Mouse (Mus musculus): ENCODE measurements around the gene Akap2.

The Akap2 gene

DNA sequence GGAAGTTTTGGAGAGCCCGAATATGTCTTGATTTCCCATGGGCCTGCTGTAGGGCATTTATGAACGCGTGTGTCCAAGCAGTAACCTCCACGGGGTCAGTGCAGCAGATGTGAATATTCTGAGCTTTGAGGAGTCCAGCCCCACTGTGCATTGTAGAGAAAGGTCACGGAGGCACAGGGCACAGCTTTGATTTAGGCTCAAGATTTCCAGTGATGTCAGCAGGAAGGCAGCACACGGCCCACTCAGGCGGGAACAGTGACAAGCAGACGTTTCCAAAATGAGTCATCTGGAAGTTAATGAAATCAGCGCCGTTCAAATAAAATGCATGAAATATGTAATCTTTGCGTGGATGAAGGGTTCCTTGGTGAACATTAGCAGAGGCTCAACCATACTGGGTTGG is 40.5 kb downstream of the Akap2 start:
- DNase-seq (ENCODE audit: low spot score) = no peak

DNA sequence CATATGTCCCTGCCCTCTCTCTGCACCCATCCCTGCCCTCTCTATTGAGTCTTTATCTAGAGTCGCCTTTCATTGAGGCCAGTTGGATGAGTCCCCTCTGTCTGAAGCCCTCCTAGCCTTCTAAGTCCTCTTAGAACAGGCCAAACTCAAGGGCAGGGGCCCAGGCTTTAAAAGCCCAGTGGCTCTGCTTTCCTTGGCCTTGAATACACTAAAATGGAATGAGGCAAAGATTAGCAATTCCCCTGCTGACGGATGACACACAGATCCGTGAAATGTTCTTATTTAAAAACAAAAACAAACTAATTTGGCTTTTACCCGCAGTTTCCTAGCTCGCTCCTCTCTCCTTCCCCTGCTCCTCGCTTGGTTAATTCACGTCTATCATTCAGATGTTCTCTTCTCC is 45.0 kb downstream of the Akap2 start:
- no peak for DNase-seq (ENCODE audit: low spot score)

DNA sequence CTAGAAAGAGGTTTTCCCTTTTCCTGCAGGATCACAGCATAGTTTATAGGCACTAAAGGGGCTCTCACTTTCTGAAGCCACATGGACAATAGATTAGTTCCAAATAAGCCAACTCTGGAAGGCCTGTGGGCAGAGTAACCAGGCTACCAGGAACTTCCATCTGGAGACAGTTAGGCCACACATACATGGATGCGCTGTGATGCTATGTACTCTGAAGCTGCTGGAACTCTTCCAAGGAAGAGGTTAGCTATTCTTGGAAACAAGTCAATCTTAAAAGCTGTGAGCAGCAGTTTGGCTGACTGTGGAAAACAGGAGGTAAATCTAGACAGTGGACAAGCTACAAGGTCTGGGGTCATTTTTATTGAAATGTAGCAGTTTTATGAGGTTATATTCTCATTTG is 46.9 kb downstream of the Akap2 start:
- DNase-seq (ENCODE audit: low spot score) = no peak

DNA sequence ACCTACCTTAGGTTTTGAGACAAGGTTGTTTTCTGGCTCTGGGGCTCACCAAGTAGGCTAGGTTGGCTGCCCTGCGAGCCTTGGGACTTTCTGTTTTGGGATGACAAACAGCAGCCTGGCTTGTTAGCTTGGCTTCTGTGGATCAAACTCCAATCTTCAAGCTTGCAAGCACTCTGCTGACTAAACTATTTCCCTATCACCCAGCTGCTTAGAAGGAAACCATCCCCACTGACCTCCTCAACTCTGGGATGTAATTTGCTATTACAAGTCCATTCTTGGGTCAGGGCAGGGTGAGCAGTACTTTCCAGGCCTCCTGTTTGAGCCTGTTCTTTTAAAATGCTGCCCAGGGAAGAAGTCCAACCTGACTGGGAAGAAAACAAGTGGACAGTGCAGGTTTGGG is 47.5 kb downstream of the Akap2 start:
- DNase-seq (ENCODE audit: low spot score) = no peak

DNA sequence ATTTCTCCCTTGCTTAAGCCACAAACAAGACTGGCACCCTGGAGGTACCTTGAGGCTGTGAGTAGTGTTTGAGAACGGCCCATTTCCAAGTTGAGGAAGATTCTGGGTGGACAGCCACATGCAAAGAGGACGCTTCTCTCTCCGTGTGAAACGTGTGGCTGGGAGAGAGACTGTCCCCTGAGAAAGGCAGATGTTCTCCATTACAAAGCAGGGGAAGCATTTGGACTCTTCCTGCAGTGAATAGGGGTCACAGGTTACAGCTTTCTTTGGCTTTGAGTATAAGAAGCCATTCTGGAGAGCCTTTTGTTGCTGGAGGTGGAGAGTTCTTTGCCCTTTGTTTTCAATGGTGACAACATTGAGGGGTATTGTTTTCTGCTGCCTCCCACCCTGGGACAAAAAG is 48.3 kb downstream of the Akap2 start:
- DNase-seq (ENCODE audit: low spot score) = no peak

DNA sequence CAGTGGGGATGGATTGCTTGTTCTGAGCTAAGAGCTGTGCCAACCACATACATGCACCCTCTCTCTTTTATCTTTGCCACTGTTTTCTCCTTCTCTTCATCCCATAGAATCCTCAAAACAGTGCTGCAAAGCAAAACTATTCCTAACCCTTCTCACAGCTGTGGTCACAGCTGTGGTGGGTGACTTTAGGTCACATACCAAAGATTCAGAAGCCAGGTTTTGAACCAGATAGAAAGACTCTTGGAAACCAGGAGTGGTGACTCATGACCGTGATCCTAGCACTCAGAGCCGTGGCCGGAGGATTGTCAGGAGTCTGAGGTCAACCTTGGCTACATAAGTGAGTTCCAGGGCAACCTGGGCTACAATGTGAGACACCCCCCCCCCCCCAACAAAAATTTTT is 51.5 kb downstream of the Akap2 start:
- DNase-seq (ENCODE audit: low spot score) = no peak

DNA sequence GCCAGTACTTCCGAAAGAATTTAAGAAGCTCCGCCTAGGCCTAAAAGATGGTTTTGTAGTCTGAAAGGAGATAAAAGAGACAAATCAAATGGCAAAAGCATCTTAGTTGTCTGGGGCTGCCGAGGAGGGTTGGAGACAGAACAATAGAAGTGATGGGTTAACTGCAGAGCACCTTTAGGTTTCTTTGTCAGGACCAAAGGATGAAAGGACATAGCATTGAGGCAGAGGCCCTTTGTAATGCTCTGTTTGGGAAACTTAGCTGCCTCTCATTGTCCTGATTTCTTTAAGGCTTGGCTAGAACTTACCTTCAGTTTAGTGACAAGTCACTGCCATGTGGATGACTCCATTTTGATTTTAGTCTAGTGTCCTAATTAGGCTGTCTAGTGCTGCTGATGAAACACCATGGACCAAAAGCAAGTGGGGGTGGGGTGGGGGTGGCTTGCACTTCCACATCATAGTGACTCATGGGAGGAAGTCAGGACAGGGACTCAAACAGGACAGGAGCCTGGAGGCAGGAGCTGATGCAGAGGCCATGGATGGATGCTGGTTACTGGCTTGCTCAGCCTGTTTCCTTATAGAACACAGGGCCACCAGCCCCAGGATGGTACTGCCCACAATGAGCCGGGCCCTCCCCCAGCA is 52.8 kb downstream of the Akap2 start:
- DNase-seq (ENCODE audit: low spot score) = no peak

DNA sequence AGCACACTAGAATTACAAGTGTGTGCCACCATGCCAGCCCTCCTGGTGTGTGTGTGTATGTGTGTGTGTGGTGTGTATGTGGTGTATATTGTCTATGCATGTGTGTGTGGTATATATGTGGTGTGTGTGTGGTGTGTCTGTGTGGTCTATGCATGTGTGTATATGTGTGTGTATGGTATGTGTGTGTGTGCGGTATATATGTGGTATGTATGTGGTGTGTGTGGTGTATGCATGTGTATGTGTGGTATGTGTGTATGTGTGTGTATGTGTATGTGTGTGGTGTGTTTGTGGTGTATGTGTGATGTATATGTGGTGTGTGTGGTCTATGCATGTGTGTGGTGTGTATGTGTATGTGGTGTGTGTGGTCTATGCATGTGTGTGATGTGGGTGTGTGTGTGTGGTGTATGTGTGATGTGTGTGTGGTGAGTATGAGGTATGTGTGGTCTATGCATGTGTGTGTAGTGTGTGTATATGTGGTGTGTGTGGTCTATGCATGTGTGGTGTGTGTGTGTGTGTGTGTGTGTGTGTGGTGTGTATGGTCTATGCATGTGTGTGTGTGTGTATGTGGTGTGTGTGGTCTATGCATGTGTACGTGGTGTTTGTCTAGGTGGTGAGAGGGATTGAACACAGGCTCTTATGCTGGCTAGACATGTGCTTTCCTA is 54.2 kb downstream of the Akap2 start:
- no peak for DNase-seq (ENCODE audit: low spot score)

DNA sequence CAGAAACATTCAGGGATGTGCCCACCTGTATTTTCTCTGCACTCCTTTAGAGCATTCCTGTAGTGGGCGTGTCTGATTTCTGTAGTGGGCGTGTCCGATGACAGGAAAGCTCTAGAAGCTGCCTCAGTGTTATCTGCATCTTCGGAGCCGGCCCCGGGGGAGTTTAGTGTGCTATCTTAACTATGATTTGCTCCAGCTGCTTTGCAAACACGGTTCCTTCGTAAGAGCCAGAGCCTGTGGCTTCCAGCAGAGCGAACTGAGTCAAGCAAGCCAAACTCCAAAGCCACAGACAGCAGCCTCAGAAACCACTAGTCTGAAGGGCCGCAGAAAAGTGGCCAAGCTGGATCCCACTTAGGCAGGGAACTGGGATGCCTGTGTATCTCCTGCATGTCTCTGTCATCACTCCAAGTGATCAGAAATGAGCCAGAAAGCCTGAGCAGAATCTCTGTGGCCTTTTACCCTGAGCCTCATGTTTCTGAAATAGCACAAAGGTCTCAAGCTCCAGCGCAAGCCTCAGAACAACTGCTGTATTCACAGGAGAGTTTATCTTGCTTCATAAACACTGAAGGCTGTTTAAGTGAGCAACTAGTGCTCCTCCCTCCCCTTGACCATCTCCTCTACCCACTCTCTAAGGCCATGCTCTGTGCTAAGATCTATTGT is 55.5 kb downstream of the Akap2 start:
- no peak for DNase-seq (ENCODE audit: low spot score)

DNA sequence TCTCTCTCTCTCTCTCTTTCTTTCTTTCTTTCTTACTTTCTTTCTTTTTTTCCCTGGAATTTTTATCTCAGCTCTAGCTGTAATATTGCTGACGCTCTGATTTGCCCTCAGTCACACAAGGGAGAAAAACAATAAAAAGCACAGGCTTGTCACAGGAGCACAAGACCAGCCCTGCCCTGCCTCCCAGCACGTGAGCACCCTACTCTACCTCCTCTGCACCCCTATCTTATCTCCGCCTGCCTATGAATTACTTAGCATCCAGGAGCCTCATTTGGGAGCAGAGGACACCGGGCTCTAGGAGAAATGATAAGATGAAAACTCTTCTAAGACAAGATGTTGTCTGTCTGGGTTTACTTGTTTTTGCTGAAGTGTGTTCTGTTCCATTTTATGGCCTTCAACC is 57.1 kb downstream of the Akap2 start:
- DNase-seq (ENCODE audit: low spot score) = no peak

DNA sequence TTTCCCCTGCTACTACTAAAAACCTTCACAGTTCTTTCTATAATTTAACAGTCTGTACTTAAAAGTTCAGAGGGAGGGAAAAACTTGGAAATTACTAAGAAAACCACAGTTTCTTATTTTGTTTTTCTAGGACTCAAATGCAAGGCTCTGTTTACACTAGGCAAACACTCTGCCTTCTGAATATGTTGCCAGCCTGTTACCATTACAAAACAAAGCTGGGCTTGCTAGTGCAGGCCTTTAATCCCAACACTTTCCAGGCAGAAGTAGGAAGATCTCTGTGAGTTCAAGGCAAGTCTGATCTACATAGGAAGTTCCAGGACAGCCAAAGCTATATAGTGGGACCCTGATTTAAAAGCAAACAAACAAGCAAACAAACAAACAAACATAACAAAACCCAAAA is 58.1 kb downstream of the Akap2 start:
- no peak for DNase-seq (ENCODE audit: low spot score)

DNA sequence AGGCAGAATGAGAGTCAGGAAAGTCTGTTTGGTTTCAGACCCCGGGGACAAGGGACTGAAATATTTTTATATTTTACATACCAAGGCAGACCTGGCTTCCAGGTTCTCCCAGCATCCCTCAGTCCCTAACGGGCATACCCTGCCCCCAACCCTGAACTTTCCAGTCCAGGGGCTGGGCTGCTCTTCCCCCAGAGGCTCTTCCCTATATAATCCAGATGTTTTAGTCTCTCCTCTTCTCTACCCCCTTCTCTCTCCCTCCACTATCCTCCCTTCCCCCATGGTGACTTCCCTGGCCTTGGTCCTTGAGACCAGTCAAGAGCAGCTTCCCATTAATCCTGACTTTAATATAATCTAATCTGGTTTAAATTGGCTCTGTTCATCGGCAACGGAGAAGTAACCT is 62.9 kb downstream of the Akap2 start:
- DNase-seq (ENCODE audit: low spot score) = no peak

DNA sequence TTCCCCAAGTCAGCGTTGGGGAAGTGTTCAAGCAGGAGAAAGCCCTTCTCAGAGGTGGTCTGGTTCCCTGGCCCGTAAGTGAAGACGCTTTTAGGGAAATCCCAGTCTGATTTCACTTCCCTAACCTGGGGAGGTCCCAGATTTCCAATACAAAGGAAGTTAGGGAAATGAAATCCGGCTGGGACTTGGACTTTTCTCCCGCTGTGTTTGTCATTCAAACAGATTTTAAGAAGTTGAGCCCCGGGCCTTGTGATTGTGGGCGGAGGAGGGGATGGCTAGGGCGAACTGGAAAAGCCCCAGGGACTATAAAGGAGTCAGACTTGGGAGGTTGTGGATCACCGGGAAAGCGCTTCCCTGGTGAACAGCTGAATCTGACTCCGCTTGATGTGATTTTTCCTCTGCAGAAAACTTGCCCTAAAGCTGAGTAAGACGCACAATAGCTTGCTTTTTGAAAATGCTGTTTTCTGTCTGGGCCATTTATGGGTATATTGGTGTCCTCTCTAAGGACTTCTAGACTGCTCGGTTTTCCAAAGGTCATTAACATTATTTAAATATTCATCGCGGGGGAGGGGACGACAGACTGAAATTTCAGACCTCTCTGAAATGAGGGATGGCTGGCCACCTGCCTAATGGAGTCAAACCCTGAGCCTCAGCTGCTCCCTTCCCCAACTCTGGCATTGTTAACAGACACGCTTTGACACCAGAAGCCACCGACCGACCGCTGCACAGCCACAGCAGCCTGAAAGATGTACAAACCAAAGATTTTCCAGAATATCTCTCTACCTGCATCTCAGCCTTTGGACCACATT is 63.6 kb downstream of the Akap2 start:
- no peak for DNase-seq (ENCODE audit: low spot score)

DNA sequence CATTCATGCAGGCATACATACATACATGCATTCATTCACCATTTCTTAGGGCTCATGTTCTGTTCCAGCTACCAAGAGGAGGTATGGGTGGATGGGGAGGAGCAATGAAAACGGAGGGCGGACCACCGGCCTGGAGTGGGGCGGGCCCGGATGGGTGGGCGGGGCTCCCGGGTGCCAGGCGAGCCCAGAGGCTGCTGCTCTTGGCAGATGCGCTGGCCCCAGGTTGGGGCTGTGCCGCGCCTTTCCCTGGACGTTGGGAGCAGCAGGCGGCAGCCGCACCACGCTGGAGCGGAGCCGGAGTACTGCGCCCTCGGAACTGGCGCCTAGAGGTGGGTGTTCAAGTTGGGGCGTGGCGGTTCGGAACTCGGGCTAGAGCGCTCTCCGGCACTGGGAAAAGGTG is 64.5 kb downstream of the Akap2 start:
- no peak for DNase-seq (ENCODE audit: low spot score)

DNA sequence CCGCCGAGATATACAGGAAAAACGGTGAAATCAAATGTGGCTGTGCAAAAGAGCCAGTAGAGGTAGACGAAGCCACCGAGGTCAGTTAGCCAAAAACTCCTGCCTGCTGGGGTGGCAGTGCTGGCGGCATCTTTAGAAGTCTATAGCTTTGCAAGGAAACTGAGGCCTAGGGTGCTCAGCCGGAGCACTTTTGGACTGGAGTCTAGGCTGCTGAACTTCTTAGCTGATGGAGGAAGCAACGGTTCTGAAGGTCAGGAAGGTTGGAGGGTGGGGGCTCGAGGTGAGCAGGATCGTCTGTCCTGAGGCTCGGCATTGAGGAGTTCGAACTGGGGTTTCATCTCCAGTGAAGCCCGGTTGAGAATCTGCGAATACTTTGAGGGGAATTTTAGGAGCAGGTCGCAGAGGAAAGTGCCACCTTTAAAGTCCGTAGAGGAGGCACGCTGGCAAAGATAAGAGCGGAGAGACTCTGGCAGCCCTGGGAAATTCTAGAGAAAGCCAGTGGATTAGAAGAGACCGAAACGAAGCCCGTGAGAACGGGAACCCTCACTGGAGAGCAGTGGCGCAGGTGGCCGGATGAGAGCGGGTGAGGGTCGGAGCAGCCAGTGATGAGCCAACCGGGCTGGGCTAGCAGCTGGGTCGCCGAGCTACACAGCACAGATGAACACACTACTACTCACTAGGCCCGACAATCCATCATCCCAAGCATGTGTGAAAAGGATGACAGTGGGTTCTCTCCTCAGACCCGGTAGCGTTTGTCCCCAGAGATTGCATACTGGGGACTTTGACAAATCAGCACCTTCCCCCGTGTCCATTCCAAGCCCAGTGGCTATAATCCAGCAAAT is 65.3 kb downstream of the Akap2 start:
- DNase-seq (ENCODE audit: low spot score) = no peak

DNA sequence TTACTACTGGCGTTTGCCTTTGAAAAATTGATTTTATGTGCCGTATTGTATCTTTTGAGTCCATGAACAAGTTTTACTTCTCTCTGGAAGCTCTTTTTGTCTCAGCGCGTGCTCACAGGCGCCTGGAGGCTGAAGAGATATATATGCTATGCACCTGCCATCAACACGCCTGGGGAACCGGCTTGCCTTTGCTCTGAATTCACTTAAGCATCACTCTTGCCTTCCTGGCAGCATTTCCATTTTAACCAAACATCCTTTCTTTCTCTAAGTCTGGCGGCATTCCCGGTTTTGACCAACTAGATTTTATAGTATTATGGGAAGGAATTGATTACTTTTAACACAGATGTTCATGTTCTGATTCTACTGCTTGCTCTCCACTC is 65.9 kb downstream of the Akap2 start:
- DNase-seq (ENCODE audit: low spot score) = no peak

DNA sequence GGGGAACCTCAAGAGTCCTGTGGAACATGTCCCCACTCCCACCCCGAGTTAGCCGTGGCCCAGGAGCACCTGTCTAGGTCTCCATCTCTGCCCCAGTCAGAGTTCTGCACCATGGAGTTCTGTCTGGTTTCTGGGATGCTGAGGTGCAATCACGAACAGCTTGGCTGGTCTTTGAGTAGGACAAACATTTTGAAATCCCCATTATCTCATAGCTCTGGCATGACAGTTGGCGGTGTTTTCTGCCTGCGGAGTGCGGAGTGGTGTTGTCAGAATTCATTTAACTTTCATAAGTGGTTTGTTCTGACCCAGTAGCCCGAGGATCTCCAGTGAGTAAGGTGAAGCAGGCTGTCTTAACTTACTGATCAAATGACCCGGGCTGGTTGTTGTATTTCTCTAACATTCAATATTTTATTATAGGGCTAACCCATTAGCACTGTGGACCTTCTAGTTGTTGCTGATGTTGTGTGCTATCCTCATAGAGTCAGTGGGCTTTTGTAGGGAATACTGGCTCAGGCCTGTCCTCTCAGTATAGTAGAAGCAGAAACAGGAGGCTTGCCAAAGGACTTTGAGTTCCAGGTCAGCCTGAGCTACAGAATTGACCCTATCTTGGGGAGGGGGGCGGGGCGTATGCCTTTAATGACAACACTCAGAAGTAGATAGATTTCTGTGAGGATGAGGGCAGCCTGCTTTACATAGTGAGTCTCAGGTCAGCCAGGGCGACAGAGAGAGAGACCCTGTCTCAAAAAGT is 66.6 kb downstream of the Akap2 start:
- DNase-seq (ENCODE audit: low spot score) = no peak

DNA sequence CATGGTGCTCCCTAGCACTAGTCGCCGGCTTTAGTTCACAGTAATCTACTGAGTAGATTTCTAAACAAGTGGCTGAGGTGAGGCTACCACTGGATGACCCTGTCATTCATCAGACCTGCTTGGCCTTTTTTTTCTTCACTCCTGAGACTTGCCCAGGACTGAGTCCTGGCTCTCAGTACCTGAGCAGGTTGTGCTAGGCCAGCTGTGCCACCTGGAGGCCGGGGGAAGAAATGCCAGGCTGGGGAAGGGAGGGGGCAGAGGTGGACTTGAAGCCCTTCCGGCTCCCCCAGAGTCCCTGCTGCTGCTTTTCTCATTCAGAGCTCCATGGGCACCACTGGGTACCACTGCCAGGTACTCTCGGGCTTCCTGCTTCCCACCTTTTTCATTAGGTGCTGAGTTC is 71.3 kb downstream of the Akap2 start:
- DNase-seq (ENCODE audit: low spot score) = no peak

DNA sequence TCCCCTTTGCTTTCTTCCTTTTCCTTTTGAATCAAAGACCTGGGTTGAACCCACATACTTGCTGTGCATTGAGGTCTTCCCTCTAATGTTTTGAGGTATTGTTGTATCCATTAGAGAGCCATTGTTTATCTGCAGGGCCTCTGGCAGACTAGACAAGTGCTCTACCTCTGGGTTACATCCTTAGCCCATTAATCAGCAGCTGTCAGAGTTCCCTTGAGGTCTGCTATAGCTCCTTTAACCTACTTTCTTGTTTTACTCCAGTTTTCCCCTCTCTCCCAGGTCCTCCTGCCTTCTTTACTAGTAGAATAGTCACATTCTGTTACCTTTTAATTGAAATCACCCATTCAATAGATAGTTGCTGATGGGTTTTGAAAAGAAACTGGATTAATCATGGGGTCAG is 71.7 kb downstream of the Akap2 start:
- no peak for DNase-seq (ENCODE audit: low spot score)

DNA sequence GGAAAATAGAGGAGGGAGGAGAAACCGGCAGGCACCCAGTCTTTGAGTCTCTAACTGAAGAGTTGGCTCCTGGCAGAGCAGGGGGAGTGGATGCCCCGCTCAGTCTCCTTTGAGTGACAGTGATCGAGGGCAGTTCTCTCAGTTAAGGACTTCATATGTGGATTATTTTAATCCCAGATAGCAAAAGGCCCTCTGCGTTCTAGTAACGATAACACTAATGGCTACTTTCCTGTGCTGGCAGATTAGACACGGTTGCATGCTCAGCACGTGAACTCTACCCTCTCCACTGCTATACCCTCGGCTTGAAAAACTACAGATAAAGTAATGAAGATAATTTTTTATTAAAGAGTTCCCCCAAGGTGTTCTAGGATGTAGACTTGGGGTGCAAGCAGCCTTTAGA is 76.5 kb downstream of the Akap2 start:
- DNase-seq (ENCODE audit: low spot score) = no peak

DNA sequence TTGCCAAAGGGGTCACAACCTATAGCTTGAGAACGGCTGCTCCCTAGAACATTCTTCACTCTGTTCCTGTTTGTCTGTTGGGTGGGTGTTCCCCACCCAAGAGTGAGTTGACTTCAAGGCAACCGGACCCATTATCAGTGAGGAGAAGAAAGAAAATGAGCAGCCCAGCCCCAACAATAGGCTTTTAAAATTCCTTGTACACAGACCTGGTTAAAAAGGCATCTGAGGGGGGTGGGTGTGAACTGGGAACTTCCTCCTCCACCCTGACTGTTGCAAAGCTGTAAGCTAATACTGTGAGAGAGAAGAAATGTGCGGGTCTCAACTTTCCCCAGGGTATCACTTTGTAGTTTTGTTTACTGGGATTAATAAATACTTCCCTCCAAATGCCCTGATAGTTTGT is 77.1 kb downstream of the Akap2 start:
- DNase-seq (ENCODE audit: low spot score) = no peak

Data from left cerebral cortex, adult 11 months (tissue).